Mouse (Mus musculus) neural tube, embryonic 15.5 days (tissue): ENCODE results near the gene Scml4. TPM values are rescaled to one million over a fixed set of nuclear protein-coding genes. Genes with fewer than 3 reads are reported as not detected.

ENCODE experiments used
- ATAC-seq: fragments of 200-750 bp; cut with Nextera tagmentation; 2 replicates; pipeline ENCODE4 v1.8.0; 2017; ENCODE audit warnings: mild to moderate bottlenecking, moderate TSS enrichment, moderate library complexity; ENCODE audit not compliant: low FRiP score
- H3K27ac ChIP-seq: fragments of 300-500 bp; sonication (generic); replicated peaks from 2 replicates; pipeline ENCODE4 v1.5.1; 2015; ENCODE audit warnings: mild to moderate bottlenecking, inconsistent platforms
- H3K27me3 ChIP-seq: fragments of 300-500 bp; sonication (generic); replicated peaks from 2 replicates; pipeline ENCODE4 v1.6.1; 2015; ENCODE audit warnings: inconsistent platforms
- H3K36me3 ChIP-seq: fragments of 300-500 bp; sonication (generic); 2 replicates; pipeline ENCODE4 v1.6.1; 2015; ENCODE audit warnings: inconsistent platforms
- H3K4me1 ChIP-seq: fragments of 300-500 bp; sonication (generic); 2 replicates; pipeline ENCODE4 v1.6.1; 2015; ENCODE audit warnings: inconsistent platforms
- H3K4me2 ChIP-seq: fragments of 300-500 bp; sonication (generic); 2 replicates; pipeline ENCODE4 v1.6.1; 2015; ENCODE audit warnings: inconsistent platforms, mild to moderate bottlenecking, moderate library complexity
- H3K4me3 ChIP-seq: fragments of 300-500 bp; sonication (generic); replicated peaks from 2 replicates; pipeline ENCODE4 v1.5.1; 2015; ENCODE audit warnings: mild to moderate bottlenecking, inconsistent platforms
- H3K9ac ChIP-seq: fragments of 300-500 bp; sonication (generic); replicated peaks from 2 replicates; pipeline ENCODE4 v1.6.1; 2015; ENCODE audit warnings: mild to moderate bottlenecking, inconsistent platforms
- H3K9me3 ChIP-seq: fragments of 300-500 bp; sonication (generic); replicated peaks from 2 replicates; pipeline ENCODE4 v1.6.1; 2016; ENCODE audit warnings: inconsistent platforms
- WGBS: fragments of 180-500 bp; shearing (Covaris S2); methylation state at CpG from one replicate; pipeline ENCODE4 v1.1.7; 2015; ENCODE audit warnings: mixed read lengths; 5-methylcytosine and 5-hydroxymethylcytosine counted together
- polyA plus RNA-seq: library from polyadenylated mRNA; unstranded; fragments of >200 nt; fragmentation: Nextera tagmentation; extraction: Ambion mirVana; gene quantifications from 2 replicates; pipeline ENCODE4 v1.2.1, GENCODE M21; 2015

The Scml4 gene
- polyA plus RNA-seq, 1 experiment from 2014 or later: 7.9 TPM

DNA sequence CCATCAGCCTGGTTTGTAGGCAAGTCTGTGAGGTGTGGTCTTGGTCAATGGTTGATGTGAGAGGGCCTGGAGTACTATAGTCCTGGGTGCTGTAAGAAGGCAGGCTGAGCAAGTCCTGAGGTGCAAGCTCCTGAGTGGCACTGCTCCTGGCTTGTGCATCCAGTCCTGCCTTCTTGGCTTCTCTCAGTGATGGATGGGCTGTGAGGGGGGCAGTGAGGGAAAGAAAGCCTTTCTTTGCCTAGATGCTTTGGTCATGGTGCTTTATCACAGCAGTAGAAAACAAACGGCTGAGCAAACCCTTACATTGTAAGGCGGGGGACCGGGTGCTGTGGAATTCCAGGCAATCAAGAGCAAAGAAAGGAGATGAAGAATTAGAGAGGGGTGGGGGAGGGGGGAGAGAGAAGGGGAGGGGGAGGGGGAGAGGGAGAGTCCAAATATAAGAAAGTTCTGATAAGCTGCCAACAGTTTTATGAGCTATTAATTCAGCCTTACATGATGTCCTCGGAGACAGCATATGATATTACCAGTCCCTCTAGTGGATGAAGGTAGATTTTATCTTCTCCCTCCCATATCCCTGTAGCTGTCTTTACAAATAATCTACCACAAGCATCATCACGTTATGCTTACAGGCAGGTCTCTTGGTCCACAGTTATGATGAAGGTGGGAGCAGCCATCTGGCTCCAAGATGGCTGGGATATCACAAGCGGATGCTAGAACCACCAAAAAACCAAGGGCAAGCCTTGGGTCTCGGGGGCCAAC is 121.0 kb downstream of the Scml4 start:
- 37% methylated on average over 7 of the region's 7 CpGs for WGBS
- Histone ChIP-seq H3K4me1 (no peaks in the 10 kb centered on the region), H3K9me3 (no peaks in the 10 kb centered on the region), H3K4me3 (no peak overlapping the region), H3K27me3 (no peaks in the 10 kb centered on the region; the same call in 1 of the 2 replicates), H3K9ac (no peak overlapping the region), H3K4me2 (no peak overlapping the region), H3K36me3 (no peaks in the 10 kb centered on the region), H3K27ac (no peak overlapping the region)
- ATAC-seq: peak; percentile 50; the same call in 1 of the 2 replicates

DNA sequence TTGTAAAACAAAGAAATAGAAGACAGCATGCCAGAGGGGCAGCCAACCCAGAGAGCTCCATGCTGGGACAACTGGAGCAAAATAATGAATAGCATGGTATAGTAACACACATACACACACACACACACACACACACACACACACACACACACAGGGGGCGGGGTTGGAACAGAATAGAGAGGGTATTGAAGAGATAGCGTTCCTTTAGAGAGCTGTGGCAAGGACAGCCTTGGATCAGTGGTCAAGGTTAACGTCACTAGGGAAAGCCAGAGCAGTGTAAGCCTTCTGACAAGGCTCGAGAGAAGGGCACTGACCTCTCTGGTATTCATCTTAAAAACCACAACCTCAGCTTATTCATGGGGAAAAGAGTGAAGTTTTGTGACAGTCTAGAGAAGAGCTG is 124.7 kb downstream of the Scml4 start:
- Histone ChIP-seq H3K4me2 (no peak overlapping the region), H3K36me3 (no peaks in the 10 kb centered on the region), H3K4me3 (no peak overlapping the region), H3K9ac (no peak overlapping the region), H3K4me1 (peaks cover 5% of the 10 kb centered on the region), H3K27ac (no peak overlapping the region), H3K9me3 (no peaks in the 10 kb centered on the region), H3K27me3 (no peaks in the 10 kb centered on the region; the same call in 1 of the 2 replicates)
- 65% methylated on average over 4 of the region's 4 CpGs for WGBS
- no peak for ATAC-seq

DNA sequence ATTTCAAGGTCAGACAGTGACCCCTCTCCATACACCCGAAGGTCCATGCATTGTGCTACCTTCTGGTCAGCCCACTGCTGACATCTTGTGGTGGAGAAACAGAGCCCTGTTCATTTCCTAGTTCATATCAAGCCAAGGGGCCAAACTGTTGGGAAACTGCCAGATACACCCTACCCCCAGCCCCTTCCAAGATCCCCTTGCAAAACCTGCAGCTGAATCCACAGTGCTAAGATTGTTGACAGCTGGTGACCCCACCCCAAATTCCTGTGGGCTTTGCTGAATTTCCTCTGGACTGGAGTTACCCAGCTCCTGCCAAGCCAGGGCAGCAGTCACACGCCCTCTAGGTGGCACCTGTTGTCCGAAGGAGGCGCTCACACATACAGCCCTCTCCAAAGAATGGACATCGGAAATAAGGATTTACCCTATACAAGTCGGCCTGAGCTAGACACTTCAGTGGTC is 127.5 kb downstream of the Scml4 start:
- Histone ChIP-seq H3K4me2 (no peak overlapping the region), H3K36me3 (no peaks in the 10 kb centered on the region), H3K9ac (no peak overlapping the region), H3K4me3 (no peak overlapping the region), H3K27me3 (no peaks in the 10 kb centered on the region; the same call in 1 of the 2 replicates), H3K9me3 (no peaks in the 10 kb centered on the region), H3K27ac (no peak overlapping the region), H3K4me1 (peaks cover 10% of the 10 kb centered on the region)
- 23% methylated on average over 6 of the region's 6 CpGs for WGBS
- peak; percentile 70; the same call in 1 of the 2 replicates for ATAC-seq

DNA sequence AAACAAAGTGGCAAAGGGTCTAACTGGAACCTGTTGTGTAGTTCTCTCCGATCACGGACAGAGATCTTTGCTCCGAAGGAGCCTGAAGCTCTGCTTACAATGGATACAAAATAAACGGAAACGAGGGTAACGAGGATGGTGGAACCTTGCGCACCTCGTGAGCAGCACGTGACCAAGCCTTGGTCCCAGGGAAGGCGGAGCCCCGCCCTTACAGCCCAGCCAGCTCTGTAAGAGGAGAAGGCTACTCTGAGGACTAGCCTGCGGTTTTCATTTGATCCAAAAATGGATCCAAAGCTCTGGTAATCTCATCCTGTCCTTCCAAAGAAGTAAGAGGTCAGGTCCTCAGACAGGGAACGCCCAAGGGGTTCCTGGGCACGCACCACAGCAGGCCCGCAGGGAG is 128.5 kb downstream of the Scml4 start:
- WGBS: 69% methylated on average over 15 of the region's 15 CpGs
- peaks cover 14% of the 10 kb centered on the region for H3K4me1 ChIP-seq

DNA sequence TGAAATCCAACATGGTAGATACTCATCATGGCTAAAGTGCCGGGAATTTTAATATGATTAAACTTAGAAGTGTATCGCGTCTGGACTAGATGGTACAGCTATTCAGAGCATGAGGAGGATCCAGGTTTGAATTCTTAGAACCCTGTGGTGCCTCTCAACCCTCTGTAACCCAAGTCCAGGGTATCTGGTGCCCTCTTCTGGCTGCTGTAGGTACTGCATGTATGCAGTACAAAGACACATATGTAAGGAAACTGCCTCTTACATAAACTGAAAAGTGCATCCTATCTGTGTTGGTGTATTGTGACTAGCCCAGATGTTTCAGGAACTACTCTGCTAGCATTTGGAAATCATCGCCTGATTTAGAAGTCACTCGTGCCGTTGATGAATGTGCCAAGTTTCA is 129.7 kb downstream of the Scml4 start:
- H3K4me3 ChIP-seq: no peak overlapping the region
- no peak overlapping the region for H3K27ac ChIP-seq
- no peaks in the 10 kb centered on the region for H3K27me3 ChIP-seq
- H3K9ac ChIP-seq: no peak overlapping the region
- WGBS: 41% methylated on average over 6 of the region's 6 CpGs
- no peak for ATAC-seq
- H3K4me2 ChIP-seq: no peak overlapping the region
- peaks cover 27% of the 10 kb centered on the region for H3K4me1 ChIP-seq
- H3K9me3 ChIP-seq: no peaks in the 10 kb centered on the region
- H3K36me3 ChIP-seq: no peaks in the 10 kb centered on the region

More for the DNA sequence above, 128.5 kb downstream of the Scml4 start:
- H3K4me2 ChIP-seq: no peak overlapping the region
- no peak overlapping the region for H3K27ac ChIP-seq
- no peaks in the 10 kb centered on the region for H3K36me3 ChIP-seq
- no peak overlapping the region for H3K4me3 ChIP-seq
- H3K9me3 ChIP-seq: no peaks in the 10 kb centered on the region
- no peaks in the 10 kb centered on the region for H3K27me3 ChIP-seq
- ATAC-seq: no peak
- no peak overlapping the region for H3K9ac ChIP-seq

DNA sequence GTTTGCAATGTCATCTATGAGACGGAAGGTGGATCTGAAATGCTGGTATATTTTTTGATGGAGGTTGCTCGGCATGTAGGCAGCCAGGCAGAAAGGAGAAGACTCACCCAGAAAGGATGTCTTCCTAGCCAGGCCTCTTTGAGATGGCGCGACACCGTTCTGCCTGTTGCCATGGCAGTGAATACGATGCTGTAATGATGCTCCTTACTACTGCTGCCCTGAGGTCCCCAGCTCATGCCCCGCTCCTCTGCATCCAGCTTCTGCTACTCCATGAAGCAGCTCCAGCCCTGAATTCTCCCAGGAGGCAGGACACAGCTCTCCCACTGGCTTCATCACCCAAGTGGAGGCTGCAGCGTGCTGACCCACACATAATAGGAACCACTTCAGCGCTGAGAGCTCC is 130.8 kb downstream of the Scml4 start:
- Histone ChIP-seq H3K36me3 (no peaks in the 10 kb centered on the region), H3K4me3 (no peak overlapping the region), H3K4me1 (peaks cover 29% of the 10 kb centered on the region), H3K27me3 (no peaks in the 10 kb centered on the region), H3K9me3 (no peaks in the 10 kb centered on the region), H3K9ac (no peak overlapping the region), H3K4me2 (no peak overlapping the region), H3K27ac (no peak overlapping the region)
- WGBS: 43% methylated on average over 9 of the region's 9 CpGs
- ATAC-seq: 0 out of 2 replicates have a peak, but pooled peaks have one; percentile 32

DNA sequence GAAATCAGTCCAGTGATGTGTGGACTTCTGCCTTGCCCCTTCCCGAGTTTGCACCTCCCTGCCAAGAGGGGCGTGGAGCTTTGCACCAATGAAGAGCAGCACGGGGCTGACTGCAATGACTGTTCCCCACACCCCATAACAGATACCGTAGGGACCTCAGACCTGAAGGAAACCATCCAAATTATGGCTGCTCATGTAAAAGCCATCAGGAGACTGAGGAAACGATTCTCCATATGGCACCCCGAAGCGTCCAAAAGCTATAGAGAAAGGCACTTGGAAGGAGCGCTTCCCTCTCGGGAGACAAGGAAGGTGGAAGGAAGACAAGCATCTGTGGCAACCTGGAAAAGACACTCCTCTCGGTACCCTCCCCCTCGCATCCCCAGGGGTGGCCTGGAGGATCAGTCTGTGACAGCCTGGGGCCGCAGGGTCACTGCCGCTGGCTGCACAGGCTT is 134.2 kb downstream of the Scml4 start:
- H3K4me1 ChIP-seq: peaks cover 25% of the 10 kb centered on the region
- no peaks in the 10 kb centered on the region for H3K36me3 ChIP-seq
- no peak overlapping the region for H3K9ac ChIP-seq
- no peak for ATAC-seq
- no peaks in the 10 kb centered on the region for H3K27me3 ChIP-seq
- H3K27ac ChIP-seq: 0 out of 2 replicates have a peak overlapping the region, but pooled peaks have one; percentile 23
- H3K4me3 ChIP-seq: 0 out of 2 replicates have a peak overlapping the region, but pooled peaks have one; percentile 3
- peak overlapping the region; percentile 45 for H3K4me2 ChIP-seq
- no peaks in the 10 kb centered on the region for H3K9me3 ChIP-seq
- WGBS: 19% methylated on average over 13 of the region's 13 CpGs

DNA sequence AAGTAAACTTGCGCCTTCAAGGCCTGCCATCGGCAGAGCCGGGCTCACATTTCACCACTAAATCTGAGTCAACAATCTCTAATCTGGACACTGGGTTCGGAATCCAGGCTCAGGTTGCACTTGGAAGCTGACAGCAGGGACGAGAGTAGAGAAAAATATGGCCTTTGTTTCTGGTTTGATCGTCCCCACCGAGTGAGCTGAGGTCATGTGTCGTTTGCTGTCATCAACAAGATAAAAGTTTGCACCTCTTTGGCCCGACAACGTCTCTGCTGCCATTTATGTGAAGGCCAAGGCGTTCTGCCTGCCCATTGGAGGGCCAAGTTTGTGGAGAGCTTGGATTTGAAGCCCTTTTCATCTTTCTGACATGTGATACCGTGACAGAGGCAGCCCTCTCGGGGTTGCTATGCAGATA is 135.3 kb downstream of the Scml4 start:
- Histone ChIP-seq H3K4me1 (peaks cover 25% of the 10 kb centered on the region), H3K4me3 (no peak overlapping the region), H3K9ac (no peak overlapping the region), H3K27ac (no peak overlapping the region), H3K9me3 (no peaks in the 10 kb centered on the region), H3K36me3 (no peaks in the 10 kb centered on the region), H3K4me2 (no peak overlapping the region), H3K27me3 (no peaks in the 10 kb centered on the region)
- no peak for ATAC-seq
- 60% methylated on average over 13 of the region's 13 CpGs for WGBS

DNA sequence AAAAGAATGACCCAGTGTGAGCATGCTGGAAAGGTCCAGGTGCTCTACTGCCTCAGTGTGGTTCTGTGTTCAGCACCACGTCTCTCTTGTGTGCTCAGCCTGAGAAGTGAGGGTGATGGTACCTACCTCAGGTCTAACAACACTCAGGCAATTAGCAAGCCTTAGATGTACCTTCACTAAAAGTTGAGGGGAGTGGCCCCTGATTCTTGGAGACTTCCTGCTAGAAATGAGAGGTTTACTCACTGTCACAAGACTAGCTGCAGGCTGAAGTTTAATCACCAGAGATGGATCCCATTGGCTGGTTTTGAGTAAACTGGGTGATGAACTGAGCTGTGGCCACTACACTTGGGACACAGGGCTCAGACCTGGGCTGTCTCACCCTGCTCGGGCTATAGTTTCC is 137.1 kb downstream of the Scml4 start:
- Histone ChIP-seq H3K9ac (no peak overlapping the region), H3K36me3 (no peaks in the 10 kb centered on the region), H3K9me3 (no peaks in the 10 kb centered on the region), H3K4me3 (no peak overlapping the region), H3K27ac (no peak overlapping the region), H3K4me2 (no peak overlapping the region), H3K4me1 (peaks cover 23% of the 10 kb centered on the region), H3K27me3 (no peaks in the 10 kb centered on the region)
- 90% methylated on average over 2 of the region's 2 CpGs for WGBS
- ATAC-seq: no peak

DNA sequence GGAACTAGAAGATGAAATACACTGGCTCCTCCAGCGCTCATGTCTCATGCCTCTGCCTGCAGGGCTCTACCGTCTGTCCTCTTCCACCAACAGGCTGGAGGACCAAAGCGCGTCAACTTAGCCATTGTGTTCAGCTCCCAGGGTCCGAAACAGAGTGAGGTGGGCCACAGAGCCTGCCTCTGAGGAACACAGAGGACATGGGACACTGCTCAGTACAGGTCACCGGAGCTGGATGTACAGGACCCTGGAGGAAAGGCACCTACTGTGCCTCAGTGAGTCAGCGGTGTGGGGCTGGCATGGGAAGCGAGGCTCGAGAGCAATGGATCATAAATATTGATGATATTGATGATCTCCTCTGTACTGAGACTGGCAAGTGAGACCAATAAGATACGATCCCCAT is 139.2 kb downstream of the Scml4 start:
- WGBS: 94% methylated on average over 10 of the region's 10 CpGs

DNA sequence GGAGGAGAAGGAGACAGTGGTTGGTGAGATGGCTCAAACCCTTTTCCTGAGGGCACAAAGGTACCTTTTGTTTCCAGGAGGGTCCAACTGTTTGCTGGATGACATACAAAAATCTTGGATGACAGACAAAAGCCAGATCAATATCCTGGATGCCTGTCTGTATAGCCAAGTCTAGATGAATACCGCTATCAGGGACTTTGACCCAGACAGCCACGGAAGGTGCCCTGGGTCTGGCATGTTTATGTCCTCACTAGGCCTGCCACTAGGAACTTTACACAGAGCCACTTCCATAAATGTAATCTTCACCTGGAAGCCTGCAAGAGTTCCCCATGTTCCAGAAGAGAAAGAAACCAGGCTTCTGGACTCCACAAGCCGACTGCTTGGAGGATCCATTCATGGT is 141.3 kb downstream of the Scml4 start:
- Histone ChIP-seq H3K4me1 (peaks cover 18% of the 10 kb centered on the region), H3K27ac (no peak overlapping the region), H3K4me2 (no peak overlapping the region), H3K36me3 (no peaks in the 10 kb centered on the region), H3K9me3 (no peaks in the 10 kb centered on the region), H3K27me3 (no peaks in the 10 kb centered on the region), H3K9ac (no peak overlapping the region), H3K4me3 (no peak overlapping the region)
- no peak for ATAC-seq
- WGBS: 62% methylated on average over 3 of the region's 3 CpGs

More for the DNA sequence above, 139.2 kb downstream of the Scml4 start:
- Histone ChIP-seq H3K9ac (no peak overlapping the region), H3K36me3 (no peaks in the 10 kb centered on the region), H3K4me2 (no peak overlapping the region), H3K4me1 (peaks cover 26% of the 10 kb centered on the region), H3K4me3 (no peak overlapping the region), H3K27ac (no peak overlapping the region), H3K9me3 (no peaks in the 10 kb centered on the region), H3K27me3 (no peaks in the 10 kb centered on the region)
- ATAC-seq: no peak

DNA sequence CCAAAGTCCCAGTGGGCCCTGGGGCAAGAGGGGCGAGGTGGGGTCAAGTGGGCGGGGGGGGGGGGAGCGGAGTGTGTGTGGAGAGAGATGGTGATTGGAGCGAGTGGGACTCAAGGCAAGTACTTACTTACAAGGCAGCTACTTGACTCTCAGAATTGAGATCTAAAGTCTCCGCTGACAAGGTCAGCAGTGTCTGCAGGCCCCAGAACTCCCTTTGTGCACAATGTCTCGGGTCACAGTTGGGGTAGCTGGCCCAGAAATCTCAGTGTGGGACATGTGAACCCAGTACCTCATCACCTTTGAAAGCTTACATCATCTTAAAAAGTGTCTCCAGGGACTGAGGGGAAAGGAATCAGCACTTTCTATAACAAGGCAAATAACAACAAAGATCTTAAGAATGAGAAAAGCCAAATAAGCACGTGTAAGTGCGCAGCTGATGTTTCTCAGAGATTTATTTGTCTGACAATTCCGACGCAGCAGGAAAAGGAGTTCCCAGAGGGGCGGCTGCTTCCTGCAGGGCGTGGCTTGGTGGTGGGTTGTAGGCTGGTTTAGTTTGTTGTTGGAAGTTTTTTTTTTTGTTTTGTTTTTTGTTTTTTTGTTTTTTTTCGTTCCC is 142.0 kb downstream of the Scml4 start:
- H3K4me1 ChIP-seq: peaks cover 18% of the 10 kb centered on the region
- H3K27ac ChIP-seq: no peak overlapping the region
- no peaks in the 10 kb centered on the region for H3K36me3 ChIP-seq
- H3K27me3 ChIP-seq: no peaks in the 10 kb centered on the region
- H3K4me2 ChIP-seq: peak overlapping the region; percentile 54
- peak overlapping the region; percentile 24 for H3K4me3 ChIP-seq
- 16% methylated on average over 13 of the region's 13 CpGs for WGBS
- H3K9me3 ChIP-seq: no peaks in the 10 kb centered on the region
- H3K9ac ChIP-seq: no peak overlapping the region
- no peak for ATAC-seq
